Mouse (Mus musculus) lung, adult 2 months (tissue): ENCODE measurements around the gene Gm20388.
"Not testable (repeated sequence)": the region's sequence is repeated elsewhere in the genome, so short reads cannot be mapped to it uniquely, and the experiment has no call there.

Experiments
- CTCF ChIP-seq: fragments of 200-500 bp; IDR thresholded peaks from 2 replicates; pipeline ENCODE4 v1.5.1; 2011; ENCODE audit warnings: mild to moderate bottlenecking, low read length, control low read depth; ENCODE audit not compliant: insufficient read depth
- POLR2A ChIP-seq: fragments of 200-500 bp; IDR thresholded peaks from 2 replicates; pipeline ENCODE4 v1.6.1; 2011; ENCODE audit warnings: low read depth, mild to moderate bottlenecking, control low read depth, low read length, borderline replicate concordance; ENCODE audit errors: extremely low read depth

DNA sequence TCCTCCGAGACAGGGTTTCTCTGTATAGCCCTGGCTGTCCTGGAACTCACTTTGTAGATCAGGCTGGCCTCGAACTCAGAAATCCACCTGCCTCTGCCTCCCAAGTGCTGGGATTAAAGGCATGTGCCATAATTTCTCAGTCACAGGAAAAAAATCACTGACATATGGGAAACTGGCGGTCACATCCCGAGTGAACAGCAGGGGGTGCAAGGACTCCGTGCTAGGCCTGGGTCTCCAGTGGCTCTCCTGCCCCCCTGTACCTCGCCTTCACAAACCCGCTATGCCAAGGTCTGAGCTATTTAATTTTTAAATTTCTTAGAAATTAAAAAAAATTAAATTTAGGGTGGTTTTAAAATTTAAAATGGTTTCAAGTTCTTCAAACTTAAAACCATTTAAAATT lies 769.8 kb downstream of the Gm20388 start:
- peak; percentile 59 for TF ChIP-seq CTCF
- not testable (repeated sequence) for TF ChIP-seq POLR2A
